Mouse (Mus musculus): ENCODE measurements around the gene Smg9. TPM values are rescaled to one million over a fixed set of nuclear protein-coding genes. Genes with fewer than 3 reads are reported as not detected.
A peak's percentile ranks its signal among the peaks of the same experiment; 100 is the strongest.

The Smg9 gene
- polyA plus RNA-seq, 1 experiment from 2014 or later: 30.2 TPM

DNA sequence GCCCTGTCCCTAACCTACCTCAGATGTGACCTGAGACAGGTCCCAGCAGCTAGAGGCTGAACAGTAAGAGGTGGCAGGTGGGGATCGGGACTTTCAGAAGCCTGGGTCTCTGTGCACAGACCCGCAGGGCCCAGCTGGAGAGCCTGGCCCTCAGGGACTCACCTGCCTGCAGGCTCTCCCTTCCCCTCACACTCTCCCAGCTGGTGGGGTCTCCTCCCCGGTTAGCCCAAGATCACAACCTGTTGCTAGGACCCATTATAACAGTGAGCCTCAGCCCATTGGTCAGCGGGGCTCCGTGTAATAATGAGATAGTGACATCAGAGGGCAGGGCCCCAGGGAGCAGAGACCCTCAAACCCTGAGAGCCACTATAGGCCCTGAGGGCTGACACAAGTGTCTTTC lies 35.9 kb downstream of the Smg9 start:
- H3K36me3 ChIP-seq (ENCODE audit: control insufficient read depth, insufficient read depth, low read length): no peaks in the 10 kb centered on the region
- H3K27me3 ChIP-seq (replicated peaks; ENCODE audit: control insufficient read depth, insufficient read depth, low read length): peaks cover 17% of the 10 kb centered on the region
- H3K9me3 ChIP-seq (ENCODE audit: control insufficient read depth, low read length): no peaks in the 10 kb centered on the region
- no peak overlapping the region for H3K27ac ChIP-seq (ENCODE audit: low read depth, low read length)
- no peak overlapping the region for H3K4me3 ChIP-seq (ENCODE audit: low read depth, low read length)
- DNase-seq (ENCODE audit: low spot score): no peak
- no peak for ATAC-seq (replicated peaks; ENCODE audit: low FRiP score)
- no peak overlapping the region for H3K9ac ChIP-seq (ENCODE audit: low read depth, low read length)
- no peaks in the 10 kb centered on the region for H3K4me1 ChIP-seq (replicated peaks; ENCODE audit: control insufficient read depth, insufficient read depth, low read length)
- WGBS: 72% methylated on average over 5 of the region's 5 CpGs
- no peak overlapping the region for H3K4me2 ChIP-seq

- Histone ChIP-seq H3K9me3 (ENCODE audit: control insufficient read depth, low read length) (no peaks in the 10 kb centered on the region), H3K9ac (ENCODE audit: low read depth, low read length) (no peak overlapping the region), H3K27me3 (replicated peaks; ENCODE audit: control insufficient read depth, insufficient read depth, low read length) (peaks cover 7% of the 10 kb centered on the region), H3K4me2 (no peak overlapping the region), H3K36me3 (ENCODE audit: control insufficient read depth, insufficient read depth, low read length) (no peaks in the 10 kb centered on the region), H3K27ac (ENCODE audit: low read depth, low read length) (no peak overlapping the region), H3K4me3 (ENCODE audit: low read depth, low read length) (no peak overlapping the region), H3K4me1 (replicated peaks; ENCODE audit: control insufficient read depth, insufficient read depth, low read length) (no peaks in the 10 kb centered on the region)
- no peak for ATAC-seq (replicated peaks; ENCODE audit: low FRiP score)
- DNase-seq (ENCODE audit: low spot score): no peak
- WGBS: 69% methylated on average over 10 of the region's 10 CpGs
These were observed 38.6 kb downstream of the Smg9 start for GRCm38 (mm10) chr7:24437981-24438380.

- no peak overlapping the region for H3K9ac ChIP-seq (ENCODE audit: low read depth, low read length)
- no peaks in the 10 kb centered on the region for H3K27me3 ChIP-seq (replicated peaks; ENCODE audit: control insufficient read depth, insufficient read depth, low read length)
- no peak for DNase-seq (ENCODE audit: low spot score)
- no peak for ATAC-seq (replicated peaks; ENCODE audit: low FRiP score)
- H3K4me3 ChIP-seq (ENCODE audit: low read depth, low read length): no peak overlapping the region
- H3K4me1 ChIP-seq (replicated peaks; ENCODE audit: control insufficient read depth, insufficient read depth, low read length): no peaks in the 10 kb centered on the region
- H3K4me2 ChIP-seq: no peak overlapping the region
- H3K36me3 ChIP-seq (ENCODE audit: control insufficient read depth, insufficient read depth, low read length): no peaks in the 10 kb centered on the region
- WGBS: 73% methylated on average over 6 of the region's 6 CpGs
- no peak overlapping the region for H3K27ac ChIP-seq (ENCODE audit: low read depth, low read length)
- H3K9me3 ChIP-seq (ENCODE audit: control insufficient read depth, low read length): no peaks in the 10 kb centered on the region
These were observed 39.8 kb downstream of the Smg9 start for GRCm38 (mm10) chr7:24439191-24439590.

DNA sequence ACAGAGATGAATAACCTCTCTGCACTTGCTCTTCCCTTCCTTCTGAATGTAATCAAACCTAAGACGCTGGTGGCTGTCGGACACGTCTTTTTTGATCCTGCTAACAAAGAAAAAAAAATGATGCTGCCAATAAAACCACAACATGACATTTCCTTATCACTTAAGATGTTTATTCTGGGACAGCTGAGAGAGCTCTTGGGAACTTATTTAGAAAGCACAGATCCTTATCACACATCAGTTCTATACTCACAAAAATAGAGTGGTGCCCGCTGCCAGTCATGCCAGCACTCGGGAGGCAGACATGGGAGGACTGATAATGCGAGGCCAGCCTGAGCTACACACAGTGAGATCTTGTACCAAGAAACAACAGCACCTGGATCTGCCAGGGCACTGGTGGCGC lies 40.5 kb downstream of the Smg9 start:
- DNase-seq (ENCODE audit: low spot score): no peak
- Histone ChIP-seq H3K9me3 (ENCODE audit: control insufficient read depth, low read length) (no peaks in the 10 kb centered on the region), H3K9ac (ENCODE audit: low read depth, low read length) (no peak overlapping the region), H3K27ac (ENCODE audit: low read depth, low read length) (no peak overlapping the region), H3K4me2 (no peak overlapping the region), H3K4me3 (ENCODE audit: low read depth, low read length) (no peak overlapping the region), H3K36me3 (ENCODE audit: control insufficient read depth, insufficient read depth, low read length) (no peaks in the 10 kb centered on the region), H3K27me3 (replicated peaks; ENCODE audit: control insufficient read depth, insufficient read depth, low read length) (no peaks in the 10 kb centered on the region), H3K4me1 (replicated peaks; ENCODE audit: control insufficient read depth, insufficient read depth, low read length) (no peaks in the 10 kb centered on the region)
- WGBS: 75% methylated on average over 7 of the region's 7 CpGs
- ATAC-seq (replicated peaks; ENCODE audit: low FRiP score): no peak

DNA sequence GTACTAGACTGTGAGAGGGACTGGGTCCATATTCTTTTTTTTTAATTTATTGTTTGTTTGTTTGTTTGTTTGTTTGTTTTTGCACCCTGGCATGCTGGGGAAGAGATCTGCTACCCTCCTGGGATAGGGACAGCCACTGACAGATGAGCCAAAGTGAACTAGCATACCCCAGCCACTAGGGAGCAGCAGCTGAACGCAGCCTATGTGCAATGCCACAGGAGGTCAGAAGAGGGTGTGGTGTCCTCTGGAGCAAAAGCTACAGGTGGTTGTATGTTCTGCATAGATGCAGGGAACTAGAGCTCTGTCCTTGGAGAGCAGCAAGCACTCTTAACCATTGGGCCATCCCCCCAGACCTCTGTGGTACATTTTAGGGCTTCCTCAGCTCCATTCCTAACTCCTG lies 42.4 kb downstream of the Smg9 start:
- no peak overlapping the region for H3K27ac ChIP-seq (ENCODE audit: low read depth, low read length)
- 11% methylated on average over 1 of the region's 1 CpGs for WGBS
- ATAC-seq (replicated peaks; ENCODE audit: low FRiP score): peak; percentile 75

DNA sequence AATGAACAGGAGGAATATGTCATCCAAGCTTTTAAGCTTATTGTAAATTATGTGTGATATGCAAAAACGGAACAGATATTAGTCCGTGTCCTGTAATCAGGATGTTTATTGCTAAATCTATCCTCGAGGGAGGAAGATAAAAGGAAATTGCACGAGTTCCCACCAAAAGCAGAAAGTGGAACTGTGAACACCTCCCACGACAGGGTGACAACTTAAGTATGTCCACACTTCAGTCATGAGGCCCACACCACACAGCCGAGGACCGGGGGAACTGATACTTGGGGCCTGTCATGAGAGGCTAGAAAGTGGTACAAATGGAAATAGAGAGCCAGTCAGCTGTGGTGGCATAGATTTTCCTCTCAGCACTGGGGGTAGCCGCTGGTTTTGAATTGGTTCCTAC lies 42.9 kb downstream of the Smg9 start:
- no peak overlapping the region for H3K4me2 ChIP-seq
- no peaks in the 10 kb centered on the region for H3K27me3 ChIP-seq (replicated peaks; ENCODE audit: control insufficient read depth, insufficient read depth, low read length)
- ATAC-seq (replicated peaks; ENCODE audit: low FRiP score): no peak

More for the DNA sequence above, 42.4 kb downstream of the Smg9 start:
- H3K4me1 ChIP-seq (replicated peaks; ENCODE audit: control insufficient read depth, insufficient read depth, low read length): no peaks in the 10 kb centered on the region
- DNase-seq (ENCODE audit: low spot score): no peak
- H3K9me3 ChIP-seq (ENCODE audit: control insufficient read depth, low read length): no peaks in the 10 kb centered on the region
- no peaks in the 10 kb centered on the region for H3K27me3 ChIP-seq (replicated peaks; ENCODE audit: control insufficient read depth, insufficient read depth, low read length)
- no peak overlapping the region for H3K4me3 ChIP-seq (ENCODE audit: low read depth, low read length)
- H3K36me3 ChIP-seq (ENCODE audit: control insufficient read depth, insufficient read depth, low read length): no peaks in the 10 kb centered on the region
- H3K9ac ChIP-seq (ENCODE audit: low read depth, low read length): no peak overlapping the region
- no peak overlapping the region for H3K4me2 ChIP-seq

DNA sequence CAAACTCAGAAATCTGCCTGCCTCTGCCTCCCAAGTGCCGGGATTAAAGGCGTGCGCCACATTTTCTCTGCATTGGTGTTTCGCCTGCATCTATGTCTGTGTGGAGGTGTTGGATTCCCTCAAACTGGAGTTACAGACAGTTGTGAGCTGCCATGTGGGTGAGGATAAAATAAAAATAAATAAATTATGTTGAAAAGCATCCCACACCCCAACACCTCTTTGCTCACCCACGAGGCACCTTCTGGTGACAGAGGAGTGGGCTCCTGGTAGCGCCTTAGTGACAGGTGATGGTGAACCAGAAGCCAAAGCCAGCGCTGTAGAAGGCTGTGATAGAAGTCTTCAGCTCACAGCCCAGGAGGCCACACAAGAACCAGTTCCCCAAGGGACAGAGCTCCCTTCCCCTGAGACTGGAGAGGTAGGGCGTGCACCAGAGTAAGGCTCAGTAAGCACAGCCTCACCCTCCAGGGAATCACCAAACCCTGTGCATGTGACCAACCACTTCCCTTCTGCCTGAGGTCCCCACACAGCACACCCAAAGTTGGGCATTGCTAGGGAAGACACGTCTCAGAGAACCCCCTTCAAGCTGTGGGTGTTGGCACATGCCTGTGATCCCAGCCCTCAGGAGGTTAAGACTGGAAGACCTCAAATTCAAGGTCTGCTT lies 46.0 kb downstream of the Smg9 start:
- Histone ChIP-seq H3K4me2 (no peak overlapping the region), H3K4me1 (replicated peaks; ENCODE audit: control insufficient read depth, insufficient read depth, low read length) (no peaks in the 10 kb centered on the region), H3K9me3 (ENCODE audit: control insufficient read depth, low read length) (no peaks in the 10 kb centered on the region), H3K27me3 (replicated peaks; ENCODE audit: control insufficient read depth, insufficient read depth, low read length) (no peaks in the 10 kb centered on the region), H3K4me3 (ENCODE audit: low read depth, low read length) (no peak overlapping the region), H3K36me3 (ENCODE audit: control insufficient read depth, insufficient read depth, low read length) (no peaks in the 10 kb centered on the region), H3K9ac (ENCODE audit: low read depth, low read length) (no peak overlapping the region), H3K27ac (ENCODE audit: low read depth, low read length) (no peak overlapping the region)
- DNase-seq (ENCODE audit: low spot score): no peak
- ATAC-seq (replicated peaks; ENCODE audit: low FRiP score): no peak
- WGBS: 83% methylated on average over 9 of the region's 9 CpGs

More for the DNA sequence above, 42.9 kb downstream of the Smg9 start:
- H3K9ac ChIP-seq (ENCODE audit: low read depth, low read length): no peak overlapping the region
- H3K9me3 ChIP-seq (ENCODE audit: control insufficient read depth, low read length): no peaks in the 10 kb centered on the region
- no peaks in the 10 kb centered on the region for H3K4me1 ChIP-seq (replicated peaks; ENCODE audit: control insufficient read depth, insufficient read depth, low read length)
- DNase-seq (ENCODE audit: low spot score): no peak
- H3K36me3 ChIP-seq (ENCODE audit: control insufficient read depth, insufficient read depth, low read length): no peaks in the 10 kb centered on the region
- no peak overlapping the region for H3K4me3 ChIP-seq (ENCODE audit: low read depth, low read length)
- H3K27ac ChIP-seq (ENCODE audit: low read depth, low read length): no peak overlapping the region
- 58% methylated on average over 8 of the region's 8 CpGs for WGBS

GRCm38 (mm10) chr7:24446697-24447340 lies 47.4 kb downstream of the Smg9 start:
- no peak for DNase-seq (ENCODE audit: low spot score)
- Histone ChIP-seq H3K4me1 (replicated peaks; ENCODE audit: control insufficient read depth, insufficient read depth, low read length) (no peaks in the 10 kb centered on the region), H3K27me3 (replicated peaks; ENCODE audit: control insufficient read depth, insufficient read depth, low read length) (no peaks in the 10 kb centered on the region), H3K9ac (ENCODE audit: low read depth, low read length) (no peak overlapping the region), H3K36me3 (ENCODE audit: control insufficient read depth, insufficient read depth, low read length) (no peaks in the 10 kb centered on the region), H3K9me3 (ENCODE audit: control insufficient read depth, low read length) (no peaks in the 10 kb centered on the region), H3K4me2 (no peak overlapping the region), H3K27ac (ENCODE audit: low read depth, low read length) (no peak overlapping the region), H3K4me3 (ENCODE audit: low read depth, low read length) (no peak overlapping the region)
- no peak for ATAC-seq (replicated peaks; ENCODE audit: low FRiP score)
- WGBS: 62% methylated on average over 7 of the region's 7 CpGs
